Mouse (Mus musculus) intestine, embryonic 16.5 days (tissue): ENCODE results near the gene Npvf. TPM values are rescaled to one million over a fixed set of nuclear protein-coding genes. Genes with fewer than 3 reads are reported as not detected.

Experiments used
- ATAC-seq: fragments of 200-750 bp; cut with Nextera tagmentation; 2 replicates; pipeline ENCODE4 v1.8.0; 2017; ENCODE audit warnings: moderate TSS enrichment, moderate library complexity
- H3K27ac ChIP-seq: fragments of 300-500 bp; sonication (generic); 2 replicates; pipeline ENCODE4 v1.5.1; 2014; ENCODE audit warnings: mild to moderate bottlenecking, low read length
- H3K27me3 ChIP-seq: fragments of 300-500 bp; sonication (generic); replicated peaks from 2 replicates; pipeline ENCODE4 v1.6.1; 2014; ENCODE audit warnings: low read length, control low read depth, mixed read lengths; ENCODE audit not compliant: control insufficient read depth, insufficient read depth
- H3K36me3 ChIP-seq: fragments of 300-500 bp; sonication (generic); 2 replicates; pipeline ENCODE4 v1.6.1; 2014; ENCODE audit warnings: low read length, control low read depth; ENCODE audit not compliant: control insufficient read depth, insufficient read depth
- H3K4me1 ChIP-seq: fragments of 300-500 bp; sonication (generic); 2 replicates; pipeline ENCODE4 v1.6.1; 2014; ENCODE audit warnings: low read length, control low read depth, mixed read lengths; ENCODE audit not compliant: control insufficient read depth, insufficient read depth
- H3K4me2 ChIP-seq: fragments of 300-500 bp; sonication (generic); 2 replicates; pipeline ENCODE4 v1.6.1; 2014; ENCODE audit warnings: low read depth, low read length, control low read depth
- H3K4me3 ChIP-seq: fragments of 300-500 bp; sonication (generic); 2 replicates; pipeline ENCODE4 v1.5.1; 2014; ENCODE audit warnings: mild to moderate bottlenecking, low read length
- H3K9ac ChIP-seq: fragments of 300-500 bp; sonication (generic); 2 replicates; pipeline ENCODE4 v1.6.1; 2014; ENCODE audit warnings: low read depth, low read length
- H3K9me3 ChIP-seq: fragments of 300-500 bp; sonication (generic); 2 replicates; pipeline ENCODE4 v1.6.1; 2016; ENCODE audit warnings: low read length, control low read depth; ENCODE audit not compliant: control insufficient read depth
- WGBS: fragments of 180-500 bp; shearing (Covaris S2); extraction: QIAGEN DNeasy Blood & Tissue Kit; methylation state at CpG from one replicate; pipeline ENCODE4 v1.1.7; 2014; 5-methylcytosine and 5-hydroxymethylcytosine counted together
- polyA plus RNA-seq: library from polyadenylated mRNA; unstranded; fragments of >200 nt; fragmentation: Nextera tagmentation; extraction: Ambion mirVana; gene quantifications from 2 replicates; pipeline ENCODE4 v1.2.1, GENCODE M21; 2015

Gene Npvf
- polyA plus RNA-seq, 1 experiment from 2014 or later = not detected

GRCm38 (mm10) chr6:50665020-50665419 is 10.8 kb upstream of the Npvf start:
- Histone ChIP-seq H3K4me1 (no peaks in the 10 kb centered on the region), H3K27me3 (no peaks in the 10 kb centered on the region), H3K9ac (no peak overlapping the region), H3K4me2 (no peak overlapping the region), H3K36me3 (no peaks in the 10 kb centered on the region), H3K9me3 (no peaks in the 10 kb centered on the region), H3K4me3 (no peak overlapping the region), H3K27ac (no peak overlapping the region)
- 57% methylated on average over 3 of the region's 3 CpGs for WGBS
- ATAC-seq = 0 out of 2 replicates have a peak, but pooled peaks have one; percentile 31

- Histone ChIP-seq H3K4me3 (no peak overlapping the region), H3K4me2 (no peak overlapping the region), H3K9ac (no peak overlapping the region), H3K27ac (no peak overlapping the region), H3K27me3 (no peaks in the 10 kb centered on the region), H3K4me1 (no peaks in the 10 kb centered on the region), H3K9me3 (no peaks in the 10 kb centered on the region), H3K36me3 (no peaks in the 10 kb centered on the region)
- WGBS = 66% methylated on average over 3 of the region's 3 CpGs
- no peak for ATAC-seq
Measured at GRCm38 (mm10) chr6:50664193-50664592, 10.0 kb upstream of the Npvf start.

- H3K4me2 ChIP-seq = no peak overlapping the region
- H3K36me3 ChIP-seq = no peaks in the 10 kb centered on the region
- no peak overlapping the region for H3K27ac ChIP-seq
- H3K4me1 ChIP-seq = no peaks in the 10 kb centered on the region
- ATAC-seq = no peak
- WGBS = 72% methylated on average over 12 of the region's 12 CpGs
- H3K27me3 ChIP-seq = no peaks in the 10 kb centered on the region
- H3K9ac ChIP-seq = no peak overlapping the region
- H3K9me3 ChIP-seq = no peaks in the 10 kb centered on the region
- no peak overlapping the region for H3K4me3 ChIP-seq
Measured at GRCm38 (mm10) chr6:50662925-50663583, 8.8 kb upstream of the Npvf start.

- H3K36me3 ChIP-seq = no peaks in the 10 kb centered on the region
- no peaks in the 10 kb centered on the region for H3K9me3 ChIP-seq
- 76% methylated on average over 7 of the region's 7 CpGs for WGBS
- H3K27ac ChIP-seq = no peak overlapping the region
- H3K4me1 ChIP-seq = no peaks in the 10 kb centered on the region
- no peak for ATAC-seq
- no peak overlapping the region for H3K9ac ChIP-seq
- no peaks in the 10 kb centered on the region for H3K27me3 ChIP-seq
- H3K4me3 ChIP-seq = no peak overlapping the region
- no peak overlapping the region for H3K4me2 ChIP-seq
Measured at GRCm38 (mm10) chr6:50661729-50662128, 7.5 kb upstream of the Npvf start.

- ATAC-seq = no peak
- H3K27ac ChIP-seq = no peak overlapping the region
- WGBS = 51% methylated on average over 3 of the region's 3 CpGs
Measured at GRCm38 (mm10) chr6:50658466-50658865, 4.2 kb upstream of the Npvf start.

GRCm38 (mm10) chr6:50658018-50658417 is 3.8 kb upstream of the Npvf start:
- Histone ChIP-seq H3K27me3 (no peaks in the 10 kb centered on the region), H3K36me3 (no peaks in the 10 kb centered on the region), H3K27ac (no peak overlapping the region), H3K4me3 (no peak overlapping the region), H3K4me1 (no peaks in the 10 kb centered on the region), H3K9me3 (no peaks in the 10 kb centered on the region), H3K4me2 (no peak overlapping the region), H3K9ac (no peak overlapping the region)
- WGBS = 68% methylated on average over 5 of the region's 5 CpGs
- no peak for ATAC-seq

More at GRCm38 (mm10) chr6:50658466-50658865, 4.2 kb upstream of the Npvf start:
- Histone ChIP-seq H3K4me1 (no peaks in the 10 kb centered on the region), H3K36me3 (no peaks in the 10 kb centered on the region), H3K27me3 (no peaks in the 10 kb centered on the region), H3K4me3 (no peak overlapping the region), H3K9ac (no peak overlapping the region), H3K4me2 (no peak overlapping the region), H3K9me3 (no peaks in the 10 kb centered on the region)

- Histone ChIP-seq H3K27ac (no peak overlapping the region), H3K4me1 (no peaks in the 10 kb centered on the region)
Measured at GRCm38 (mm10) chr6:50656426-50656825, 2.2 kb upstream of the Npvf start.

GRCm38 (mm10) chr6:50655925-50656324 is 1.7 kb upstream of the Npvf start:
- ATAC-seq = no peak

More at GRCm38 (mm10) chr6:50656426-50656825, 2.2 kb upstream of the Npvf start:
- H3K27me3 ChIP-seq = no peaks in the 10 kb centered on the region
- WGBS = 96% methylated on average over 1 of the region's 1 CpGs
- H3K9me3 ChIP-seq = no peaks in the 10 kb centered on the region
- ATAC-seq = no peak
- H3K4me3 ChIP-seq = no peak overlapping the region
- H3K4me2 ChIP-seq = no peak overlapping the region
- no peak overlapping the region for H3K9ac ChIP-seq
- H3K36me3 ChIP-seq = no peaks in the 10 kb centered on the region

GRCm38 (mm10) chr6:50647656-50648055 is 6.6 kb downstream of the Npvf start:
- Histone ChIP-seq H3K9me3 (no peaks in the 10 kb centered on the region), H3K36me3 (no peaks in the 10 kb centered on the region), H3K4me3 (no peak overlapping the region), H3K27ac (no peak overlapping the region), H3K27me3 (no peaks in the 10 kb centered on the region), H3K9ac (no peak overlapping the region), H3K4me2 (no peak overlapping the region), H3K4me1 (0 out of 2 replicates have a peak, but pooled peaks cover 4% of the 10 kb centered on the region)
- WGBS = 72% methylated on average over 6 of the region's 6 CpGs
- no peak for ATAC-seq

More at GRCm38 (mm10) chr6:50655925-50656324, 1.7 kb upstream of the Npvf start:
- Histone ChIP-seq H3K9ac (no peak overlapping the region), H3K27ac (no peak overlapping the region), H3K27me3 (no peaks in the 10 kb centered on the region), H3K4me2 (no peak overlapping the region), H3K4me1 (no peaks in the 10 kb centered on the region), H3K9me3 (no peaks in the 10 kb centered on the region), H3K4me3 (no peak overlapping the region), H3K36me3 (no peaks in the 10 kb centered on the region)
- 93% methylated on average over 3 of the region's 3 CpGs for WGBS

GRCm38 (mm10) chr6:50646659-50647058 is 7.6 kb downstream of the Npvf start:
- no peak overlapping the region for H3K9ac ChIP-seq
- ATAC-seq = no peak
- no peak overlapping the region for H3K27ac ChIP-seq
- no peaks in the 10 kb centered on the region for H3K36me3 ChIP-seq
- H3K27me3 ChIP-seq = no peaks in the 10 kb centered on the region
- WGBS = 54% methylated on average over 3 of the region's 3 CpGs
- no peak overlapping the region for H3K4me2 ChIP-seq
- no peaks in the 10 kb centered on the region for H3K9me3 ChIP-seq
- H3K4me1 ChIP-seq = 0 out of 2 replicates have a peak, but pooled peaks cover 4% of the 10 kb centered on the region
- H3K4me3 ChIP-seq = no peak overlapping the region
